Mouse (Mus musculus) adipose tissue, adult 10 weeks (tissue): ENCODE results near the gene Gm3642. TPM values are rescaled to one million over a fixed set of nuclear protein-coding genes. Genes with fewer than 3 reads are reported as not detected.

ENCODE experiments used
- polyA plus RNA-seq: library from polyadenylated mRNA; stranded (reverse); fragments of 350-450 nt; fragmentation: Illumina TruSeq; extraction: RNeasy Lipid Tissue Mini Kit (QIAGEN cat#74804); gene quantifications from one replicate; pipeline ENCODE4 v1.2.3, GENCODE M21; 2014; ENCODE audit warnings: low read depth, low replicate concordance

The Gm3642 gene
- not detected for polyA plus RNA-seq

GRCm38 (mm10) chr14:6840211-6840610, at the start of gene Gm3642:
Gene Gm3642, minus strand, starts transcription at chr14:6840311.

GRCm38 (mm10) chr14:6889521-6890012, 49.5 kb upstream of the Gm3642 start, which contains the start of gene Gm3667:
Gene Gm3667, minus strand, starts transcription at chr14:6889962.

Other genes with a start within 250 kb of the Gm3642 start
- not detected for gene Gm3629, start 249.7 kb downstream of the Gm3642 start, polyA plus RNA-seq
- not detected for gene Gm3460, start 217.9 kb downstream of the Gm3642 start, polyA plus RNA-seq
- gene Gm10251, start 156.1 kb downstream of the Gm3642 start, polyA plus RNA-seq, result not detected
- not detected for gene Gm8050, start 120.1 kb downstream of the Gm3642 start, polyA plus RNA-seq
- 0.89 TPM for gene Gm3636, start 98.0 kb downstream of the Gm3642 start, polyA plus RNA-seq
- gene Gm8362, start 65.9 kb downstream of the Gm3642 start, polyA plus RNA-seq, result 0.35 TPM
- gene Gm3667, start 49.7 kb upstream of the Gm3642 start, polyA plus RNA-seq, result 1.1 TPM
- gene Gm6356, start 133.5 kb upstream of the Gm3642 start, polyA plus RNA-seq, result not detected
- gene Gm10406, start 187.1 kb upstream of the Gm3642 start, polyA plus RNA-seq, result not detected
- not detected for gene Gm3685, start 204.7 kb upstream of the Gm3642 start, polyA plus RNA-seq